Mouse (Mus musculus): ENCODE measurements at regions not wholly inside any gene's neighbourhood (a gene's known extent, or its start where the extent isn't known, plus 50 kb on each side); places are given as distances from the start of the nearest gene placed in this dataset.

DNA sequence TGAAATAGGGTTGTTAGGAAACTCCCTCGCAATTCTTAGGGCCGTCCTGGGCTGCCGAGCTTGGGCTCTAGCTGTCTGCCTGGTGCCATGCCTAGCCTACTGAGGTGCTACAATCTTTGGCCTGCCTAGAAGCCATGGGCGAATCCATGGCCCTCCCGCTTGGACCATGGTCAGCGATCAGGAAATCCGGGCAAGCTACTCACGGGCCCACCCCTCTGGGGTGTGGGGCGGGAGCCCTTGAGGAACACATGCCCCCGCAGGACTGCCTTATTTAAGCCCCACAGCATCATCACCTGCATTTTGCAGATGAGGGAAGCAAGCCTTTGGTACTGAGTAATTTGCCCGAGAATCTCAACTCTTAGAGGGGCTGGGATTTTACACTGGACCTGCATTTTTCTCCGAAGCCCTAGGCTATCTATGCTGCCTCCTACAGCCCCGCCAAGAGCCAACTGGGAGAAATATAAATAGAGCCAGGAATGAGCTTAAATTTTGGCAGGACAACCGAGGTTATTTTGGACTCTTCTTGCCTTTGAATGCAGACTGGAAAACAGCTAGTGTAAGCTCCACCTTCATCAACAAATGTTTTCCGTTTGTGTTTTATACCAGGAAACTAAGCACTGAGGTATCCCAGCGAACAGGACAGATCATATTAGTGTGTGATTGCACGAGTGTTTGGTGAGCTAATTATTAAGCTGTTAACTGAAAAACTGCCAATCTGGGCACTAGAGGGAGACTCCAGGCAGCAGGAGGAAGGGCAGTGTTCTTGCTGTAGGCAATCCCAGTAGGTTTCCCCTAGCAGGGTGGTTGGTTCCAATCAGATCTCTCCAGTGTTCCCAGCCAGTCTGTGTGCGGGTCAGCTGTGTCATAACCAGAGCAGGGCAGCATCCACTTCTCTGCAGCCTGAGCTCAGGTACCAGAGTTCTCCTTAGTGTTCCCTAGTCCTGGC, 183.6 kb upstream of the Foxn2 start:
- peak; percentile 73 for DNase-seq

DNA sequence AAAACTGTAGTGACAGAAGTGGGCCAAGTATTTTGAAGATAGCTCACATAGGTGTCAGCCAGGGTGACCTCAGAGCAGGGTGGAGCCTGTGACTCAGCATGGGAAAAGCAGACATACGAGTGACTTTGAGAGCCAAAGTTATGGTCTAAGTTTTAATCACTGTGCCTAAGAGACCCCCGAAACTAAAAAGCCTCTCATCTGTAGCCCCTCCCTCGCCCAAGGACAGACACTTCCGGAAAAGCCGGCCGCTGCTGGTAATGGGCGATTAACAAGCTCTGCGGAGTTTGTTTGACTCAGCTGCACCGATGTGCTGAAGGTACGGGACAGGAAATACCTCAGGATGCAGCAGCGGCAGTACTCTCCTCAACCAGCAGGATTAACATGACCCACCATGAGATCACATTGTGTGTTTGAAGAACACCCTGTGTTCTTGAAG, 182.1 kb upstream of the Foxn2 start:
- peak; percentile 25 for DNase-seq

DNA sequence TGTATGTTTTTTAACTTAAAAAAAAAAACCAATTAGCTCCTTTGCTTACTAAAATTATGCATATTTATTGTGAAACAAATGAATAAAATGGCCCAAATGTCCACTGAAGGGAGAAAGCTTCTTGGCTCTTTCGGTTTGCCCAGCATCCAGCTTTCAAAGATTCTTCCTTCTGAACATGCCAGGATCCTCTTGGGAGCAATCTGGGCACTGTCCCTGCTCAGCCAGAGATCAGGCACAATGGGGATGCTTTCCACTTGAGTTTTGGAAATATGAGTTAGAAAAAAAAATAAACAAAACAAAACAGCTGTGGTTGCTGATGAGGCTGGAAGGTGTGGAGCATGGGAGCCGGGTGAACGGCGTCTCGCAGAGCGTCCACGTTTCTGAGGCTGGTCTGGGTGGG, 180.3 kb upstream of the Foxn2 start:
- DNase-seq: no peak

DNA sequence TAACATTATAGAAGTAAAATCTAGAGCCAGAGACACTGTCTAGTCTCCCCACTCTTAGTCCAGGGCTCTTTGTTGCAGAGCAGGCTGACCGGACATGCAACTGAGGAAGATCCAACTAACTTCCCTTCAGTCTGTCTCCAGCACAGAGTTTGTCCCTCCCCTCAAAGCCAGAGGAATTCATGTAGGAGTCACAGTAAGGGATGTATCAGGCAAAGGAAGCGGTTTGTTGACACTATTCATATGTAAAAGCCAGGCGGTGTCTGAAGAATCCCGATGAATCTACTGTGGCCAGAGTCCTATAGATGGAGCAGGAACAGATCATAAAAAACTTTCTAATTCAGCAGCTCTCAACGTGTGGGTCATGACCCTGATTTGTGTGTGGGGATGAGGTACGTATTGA, 179.7 kb upstream of the Foxn2 start:
- DNase-seq: no peak

DNA sequence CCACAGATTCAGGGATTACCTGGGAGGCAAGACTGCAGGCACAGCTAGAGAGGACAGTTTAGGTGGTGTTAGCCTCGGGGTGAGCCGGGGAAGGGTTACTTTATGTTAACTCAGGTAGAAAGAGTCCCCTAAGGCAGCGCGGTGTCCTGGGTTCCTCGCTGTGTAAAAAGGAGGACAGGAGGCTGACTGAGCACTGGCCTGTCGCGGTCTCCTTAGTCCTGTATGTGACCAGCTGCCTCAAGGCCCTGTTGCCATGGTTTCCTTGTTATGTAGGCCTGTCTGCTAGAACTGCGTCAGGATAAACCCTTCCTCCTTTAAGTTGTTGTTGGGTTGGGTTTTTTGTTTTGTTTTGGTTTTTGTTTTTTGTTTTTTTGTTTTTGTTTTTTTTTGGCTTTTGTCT, 179.0 kb upstream of the Foxn2 start:
- no peak for DNase-seq

DNA sequence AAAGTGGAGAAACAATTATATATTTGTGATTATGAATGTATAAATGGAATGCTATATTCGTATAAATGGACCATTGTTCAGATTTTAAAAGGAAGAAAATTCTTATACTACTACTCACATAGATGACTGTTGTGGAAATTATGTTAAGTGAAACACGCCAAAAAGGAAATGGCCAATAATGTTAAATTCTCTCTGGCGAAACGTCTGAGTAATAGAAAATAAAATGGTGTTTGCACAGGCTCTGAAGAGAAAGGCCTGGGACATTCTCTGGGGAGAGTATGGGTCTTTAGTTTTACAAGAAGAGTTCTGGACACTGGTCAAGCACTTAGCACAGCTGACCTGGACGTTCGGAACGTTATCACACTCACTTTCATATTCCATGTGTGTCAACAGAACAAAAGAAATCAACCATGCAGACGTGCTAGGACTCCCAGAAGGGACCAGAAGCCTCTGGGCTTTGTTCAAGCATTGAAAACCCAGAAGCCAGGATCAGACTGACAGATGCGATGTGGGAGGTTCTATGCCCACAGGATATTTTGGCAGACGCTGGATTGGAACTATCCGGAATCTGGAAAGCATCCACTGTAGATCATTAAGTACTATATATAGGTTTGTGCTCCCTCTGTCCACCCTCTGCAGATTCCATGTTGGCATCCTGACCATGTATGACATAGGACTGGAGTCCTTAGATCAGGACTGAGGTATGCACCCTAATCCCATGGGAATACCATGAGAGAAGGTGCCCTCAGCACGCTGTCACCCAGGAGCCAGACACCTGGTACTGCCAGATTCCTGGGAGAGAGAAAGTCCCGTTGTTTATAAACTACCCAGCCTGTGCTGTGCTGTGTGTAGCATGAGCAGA, 178.0 kb upstream of the Foxn2 start:
- no peak for DNase-seq

DNA sequence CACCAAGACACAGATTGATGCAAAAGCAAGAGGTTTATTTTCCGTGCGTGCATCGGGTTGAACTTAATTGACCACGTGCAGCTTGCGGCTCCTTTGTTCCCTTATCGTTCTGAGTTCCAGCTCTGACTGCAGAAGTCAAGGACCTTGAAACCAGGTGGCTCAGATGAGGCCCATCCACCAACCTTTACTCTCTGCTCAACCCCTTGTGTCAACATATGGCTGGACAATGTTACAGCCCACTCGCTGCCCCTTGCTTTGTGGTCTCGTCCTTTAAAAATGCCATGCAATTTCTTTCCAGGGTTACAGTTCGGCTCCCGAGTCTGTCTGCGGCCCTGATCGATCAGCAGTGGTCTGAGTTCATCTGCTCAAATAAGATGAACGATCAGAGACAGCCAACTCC, 175.2 kb upstream of the Foxn2 start:
- DNase-seq: no peak

DNA sequence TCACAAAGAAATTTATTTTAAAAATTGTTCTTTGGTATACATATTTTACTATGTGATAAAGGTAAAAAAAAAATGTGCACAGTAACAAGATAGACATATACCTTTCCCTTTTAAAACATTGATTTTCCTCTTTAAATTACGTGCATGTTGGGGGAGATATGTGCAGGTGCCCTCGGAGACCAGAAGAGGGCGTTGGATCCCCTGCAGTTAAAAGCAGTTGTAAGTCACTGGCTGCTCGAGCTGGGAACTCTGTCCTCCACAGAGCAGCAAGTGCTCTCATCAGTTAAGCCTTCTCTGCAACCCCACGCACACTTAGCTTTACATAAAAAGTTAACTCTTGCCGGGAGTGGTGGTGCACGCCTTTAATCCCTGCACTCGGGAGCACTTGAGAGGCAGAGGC, 172.3 kb upstream of the Foxn2 start:
- no peak for DNase-seq

DNA sequence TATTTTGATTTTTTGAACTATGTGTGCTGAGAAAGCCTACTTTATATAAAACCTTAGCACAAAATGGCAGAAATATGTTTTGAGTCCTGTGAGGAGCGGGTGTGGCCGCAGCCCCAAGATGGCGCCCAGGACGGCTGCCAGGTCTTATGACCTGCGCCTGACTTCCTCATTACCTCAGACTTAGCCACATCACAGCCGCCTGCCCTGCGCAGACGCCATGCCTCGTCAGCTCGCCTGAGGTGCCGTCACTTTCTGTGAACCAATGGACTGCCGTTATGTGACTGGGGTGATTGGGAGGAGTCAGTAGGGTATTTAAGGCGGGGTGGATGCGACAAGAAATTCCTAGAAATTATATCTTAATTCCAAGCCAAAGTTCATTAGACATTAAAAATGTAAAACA, 171.7 kb upstream of the Foxn2 start:
- no peak for DNase-seq

DNA sequence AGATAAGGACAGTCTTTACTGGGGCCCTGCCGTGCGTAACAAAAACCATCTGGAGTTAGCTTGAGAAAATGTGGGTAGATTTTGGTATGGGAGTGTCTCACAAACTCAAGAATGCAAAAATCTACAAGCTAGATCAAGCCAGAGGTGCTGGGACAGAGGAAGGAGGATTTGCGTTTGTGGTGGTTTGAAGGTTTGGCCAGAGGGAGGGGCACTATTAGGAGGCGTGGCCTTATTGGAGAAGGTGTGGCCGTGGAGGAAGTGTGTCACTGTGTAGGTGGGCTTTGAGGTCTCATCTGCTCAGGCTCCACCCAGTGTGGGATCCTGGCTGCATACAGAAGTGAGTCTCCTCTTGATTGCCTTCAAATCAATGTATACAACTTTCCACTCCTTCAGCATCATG, 169.6 kb upstream of the Foxn2 start:
- no peak for DNase-seq

DNA sequence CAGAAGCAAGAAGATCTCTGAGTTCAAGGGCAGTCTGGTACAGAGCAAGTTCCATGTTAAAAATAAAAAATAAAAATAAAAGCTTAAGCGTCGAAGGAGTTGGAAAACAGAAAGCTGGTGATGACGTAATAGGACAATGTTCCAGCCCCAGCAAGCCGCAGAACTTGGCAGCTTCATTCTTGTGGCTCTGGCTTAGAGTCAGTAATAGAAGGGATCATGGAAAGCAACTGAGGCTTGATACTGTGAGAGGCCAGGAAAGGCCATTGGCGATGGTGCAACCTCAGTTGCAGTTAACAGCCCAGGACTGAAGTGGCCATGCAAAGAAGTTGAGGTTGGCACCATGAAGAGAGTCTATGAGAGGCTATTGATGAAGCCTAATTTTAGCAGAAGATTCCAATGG, 168.3 kb upstream of the Foxn2 start:
- no peak for DNase-seq

DNA sequence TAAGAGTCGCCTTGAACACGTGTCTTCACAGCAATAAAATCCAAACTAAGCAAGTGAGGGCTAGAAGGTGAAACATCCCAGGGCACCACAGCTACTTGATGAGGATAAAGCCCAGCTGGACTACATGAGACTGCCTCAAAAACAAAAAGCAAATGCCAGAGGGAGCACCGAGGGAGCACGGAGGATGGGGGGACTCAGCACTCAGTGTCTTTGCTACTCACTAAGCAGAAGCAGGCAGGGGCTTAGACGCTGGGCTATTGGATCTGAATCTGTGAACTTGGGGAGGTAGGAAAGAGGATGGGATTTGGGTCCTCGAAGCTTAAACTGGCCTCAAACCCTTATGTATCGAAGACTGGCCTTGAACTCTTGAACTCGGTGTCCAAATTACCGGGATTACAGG, 167.0 kb upstream of the Foxn2 start:
- no peak for DNase-seq

DNA sequence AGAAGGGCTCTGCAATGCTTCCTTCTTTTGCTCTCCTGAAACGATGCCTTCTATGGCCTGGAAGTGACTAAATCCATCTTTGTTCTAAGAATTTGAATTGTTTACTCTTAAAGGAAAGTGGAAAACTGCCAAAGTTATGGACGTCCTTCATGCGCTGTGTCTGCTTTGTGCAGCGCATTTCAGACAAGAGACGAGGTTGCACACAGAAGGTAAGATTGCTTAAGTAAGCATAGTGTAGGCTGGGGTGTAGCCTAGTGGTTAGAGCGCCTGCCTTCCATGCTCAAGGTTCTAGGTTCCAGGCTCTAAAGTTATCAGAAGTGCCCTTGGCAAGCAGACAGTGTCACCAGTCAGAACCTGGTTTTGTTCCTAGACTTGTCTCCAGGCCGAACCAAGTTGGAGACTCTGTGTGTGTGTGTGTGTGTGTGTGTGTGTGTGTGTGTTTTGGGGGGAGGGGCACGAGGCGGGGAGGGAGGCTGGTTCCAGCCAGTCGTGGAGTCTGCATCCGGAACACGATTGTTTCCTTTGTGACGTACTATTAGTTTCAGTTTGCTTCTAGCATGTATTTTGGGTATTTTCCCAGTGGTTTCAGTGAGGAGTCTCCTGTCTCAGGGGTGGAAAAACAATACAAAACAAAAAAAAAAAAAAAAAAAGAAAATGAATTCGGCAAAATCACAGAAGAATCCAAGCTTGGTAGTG, 166.4 kb upstream of the Foxn2 start:
- DNase-seq: peak; percentile 73

DNA sequence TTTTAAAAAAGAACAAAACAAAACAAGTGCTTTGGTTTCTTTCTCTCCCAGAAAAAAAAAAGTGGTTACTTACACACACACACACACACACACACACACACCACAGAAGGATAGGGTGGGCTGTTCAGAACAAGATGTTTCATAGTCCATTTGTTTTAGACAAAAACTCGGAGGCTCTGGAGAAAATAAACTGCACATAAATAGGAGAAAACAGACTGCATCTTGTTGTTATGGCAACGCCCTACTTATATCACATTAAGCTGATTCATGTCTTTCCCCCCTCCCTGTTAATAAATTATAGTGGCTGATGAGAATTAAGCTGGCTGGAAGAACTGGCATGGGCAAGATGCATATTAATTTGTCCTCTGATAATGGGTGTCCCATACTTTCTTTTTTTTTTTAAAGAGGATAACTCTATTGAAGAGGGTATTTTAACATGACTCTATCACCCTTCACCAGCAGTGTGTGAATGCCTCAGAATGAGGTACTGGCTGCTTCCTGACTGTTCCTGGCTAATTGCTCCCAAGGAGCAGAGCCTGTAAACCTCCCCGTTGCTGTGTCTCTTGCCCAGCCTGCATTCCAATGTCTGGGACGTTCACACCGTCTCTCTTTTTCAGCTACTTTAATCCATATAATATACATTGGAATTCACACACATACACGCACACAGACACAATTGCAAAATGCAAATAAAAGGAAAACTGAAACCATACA, 165.6 kb upstream of the Foxn2 start:
- peak; percentile 16 for DNase-seq

DNA sequence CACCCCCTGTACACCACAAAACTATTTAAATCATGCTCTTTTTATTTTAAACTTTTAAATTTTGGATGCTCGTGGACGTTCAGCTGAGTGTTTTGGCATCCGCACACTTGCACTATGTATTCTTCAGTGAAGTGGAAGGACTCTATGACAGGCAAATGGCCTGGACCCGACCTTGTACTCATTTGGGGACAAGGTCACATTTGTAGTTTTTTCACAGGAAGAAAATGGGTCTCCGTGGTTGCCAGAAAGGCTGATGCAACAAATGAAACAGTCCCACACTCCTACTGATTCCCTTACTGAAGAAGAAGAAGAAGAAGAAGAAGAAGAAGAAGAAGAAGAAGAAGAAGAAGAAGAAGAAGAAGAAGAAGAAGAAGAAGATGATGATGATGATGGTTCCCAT, 160.9 kb upstream of the Foxn2 start:
- DNase-seq: no peak

DNA sequence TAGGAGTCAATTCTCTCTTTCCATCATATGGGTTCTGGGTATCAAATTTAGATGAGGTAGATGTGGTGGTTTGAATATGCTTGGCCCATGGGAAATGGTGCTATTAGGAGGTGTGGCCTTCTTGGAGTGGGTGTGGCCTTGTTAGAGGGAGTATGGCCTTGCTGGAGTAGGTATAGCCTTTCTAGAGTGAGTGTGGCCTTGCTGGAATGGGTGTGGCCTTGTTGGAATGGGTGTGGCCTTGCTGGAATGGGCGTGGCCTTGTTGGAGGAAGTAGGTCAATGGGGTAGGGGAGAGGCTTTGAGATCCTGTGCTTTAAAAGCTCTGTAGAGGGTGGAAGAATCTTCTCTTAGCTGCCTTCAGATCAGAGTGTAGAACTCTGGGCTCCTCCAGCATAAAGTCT, 157.8 kb upstream of the Foxn2 start:
- DNase-seq: no peak

DNA sequence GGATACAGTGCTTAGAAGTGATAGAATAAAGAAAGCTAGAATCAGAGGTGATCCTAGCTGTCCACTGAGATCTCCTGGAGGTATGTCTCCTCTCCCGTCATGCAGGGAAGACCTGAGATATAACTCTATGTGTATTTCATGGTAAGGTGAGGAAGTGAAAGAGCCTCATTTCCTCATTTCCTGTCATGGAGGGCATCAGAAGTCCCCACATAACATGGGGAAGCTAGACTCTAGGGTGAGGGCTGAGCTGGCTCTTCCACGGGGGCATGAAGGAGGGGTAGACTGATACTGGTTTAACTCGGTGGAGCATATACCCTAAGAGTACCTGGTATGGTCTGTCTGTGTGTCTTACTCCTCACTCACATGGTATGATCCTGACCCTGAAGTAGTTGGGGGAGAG, 156.0 kb upstream of the Foxn2 start:
- DNase-seq: no peak

DNA sequence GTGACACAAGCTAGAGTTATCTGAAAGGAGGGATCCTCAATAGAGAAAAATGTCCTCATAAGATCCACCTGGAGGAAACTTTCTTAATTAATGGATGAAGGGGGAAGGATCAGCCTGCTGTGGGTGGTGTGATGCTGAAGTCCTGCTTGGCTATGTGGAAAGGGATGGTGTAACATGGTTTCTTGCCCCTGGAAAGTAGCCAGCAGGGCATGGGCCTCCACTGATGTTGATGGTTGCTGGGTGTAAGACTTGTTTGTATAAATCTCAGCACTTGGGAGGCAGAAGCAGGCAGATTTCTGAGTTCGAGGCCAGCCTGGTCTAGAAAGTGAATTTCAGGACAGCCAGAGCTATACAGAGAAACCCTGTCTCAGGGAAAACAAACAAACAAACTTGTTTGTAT, 152.7 kb upstream of the Foxn2 start:
- DNase-seq: no peak

DNA sequence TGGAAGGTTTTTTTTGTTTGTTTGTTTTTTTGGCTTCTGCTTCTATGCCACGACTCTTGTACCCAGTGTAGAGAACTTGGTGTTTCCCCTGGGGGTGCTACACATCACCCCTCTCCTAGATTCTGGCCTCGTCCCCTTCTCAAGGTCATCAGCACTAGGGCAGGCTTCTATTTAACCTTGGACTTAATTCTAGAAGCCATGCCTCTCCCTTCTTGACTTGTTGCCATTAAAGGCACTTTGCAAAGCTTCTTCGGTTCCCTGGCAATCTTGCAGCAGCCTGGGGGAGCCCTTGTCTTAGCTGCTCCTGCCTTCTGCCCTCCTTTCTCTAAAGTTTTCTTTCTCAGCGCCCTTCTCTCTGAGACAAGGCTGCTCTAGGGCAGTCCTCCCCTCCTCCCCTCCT, 143.0 kb upstream of the Foxn2 start:
- DNase-seq: peak; percentile 59

DNA sequence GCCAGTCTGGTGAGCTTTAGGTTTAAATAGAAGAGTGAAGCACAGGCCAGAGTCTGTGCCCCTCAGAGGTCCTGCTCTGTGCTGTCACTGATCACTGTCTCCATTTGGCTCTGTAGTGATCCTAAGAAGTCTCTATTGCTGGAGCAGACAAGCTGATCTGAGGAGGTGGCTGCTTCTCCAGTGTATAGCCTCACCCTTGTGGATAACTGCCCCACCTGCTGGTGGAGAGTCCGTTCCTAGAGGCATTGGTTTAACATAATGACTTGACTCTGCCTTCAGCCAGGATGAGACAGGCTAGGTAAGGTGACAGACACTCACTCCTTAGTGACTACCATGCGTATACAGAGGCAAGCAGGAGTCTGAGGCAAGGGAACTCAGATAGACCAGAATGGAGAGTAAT, 136.5 kb upstream of the Foxn2 start:
- DNase-seq: peak; percentile 72

DNA sequence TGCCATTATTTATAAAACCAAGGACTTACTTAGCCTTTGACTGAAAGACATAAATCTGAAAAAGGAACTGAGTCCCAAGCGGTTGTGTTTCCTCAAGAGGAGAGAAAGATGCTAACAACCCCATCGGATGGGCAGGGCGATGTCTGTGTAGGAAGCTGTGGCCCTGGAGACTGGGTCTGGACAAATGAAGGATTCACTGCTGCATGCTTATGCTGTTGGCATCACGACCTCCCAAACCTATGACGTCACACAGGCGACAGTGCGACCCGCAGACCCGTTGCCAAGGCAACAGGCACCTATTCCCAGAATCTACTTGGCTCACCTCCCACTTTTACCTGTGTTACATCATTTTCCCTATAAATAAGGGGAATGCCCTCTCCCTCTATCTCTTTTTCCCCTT, 135.3 kb upstream of the Foxn2 start:
- no peak for DNase-seq

DNA sequence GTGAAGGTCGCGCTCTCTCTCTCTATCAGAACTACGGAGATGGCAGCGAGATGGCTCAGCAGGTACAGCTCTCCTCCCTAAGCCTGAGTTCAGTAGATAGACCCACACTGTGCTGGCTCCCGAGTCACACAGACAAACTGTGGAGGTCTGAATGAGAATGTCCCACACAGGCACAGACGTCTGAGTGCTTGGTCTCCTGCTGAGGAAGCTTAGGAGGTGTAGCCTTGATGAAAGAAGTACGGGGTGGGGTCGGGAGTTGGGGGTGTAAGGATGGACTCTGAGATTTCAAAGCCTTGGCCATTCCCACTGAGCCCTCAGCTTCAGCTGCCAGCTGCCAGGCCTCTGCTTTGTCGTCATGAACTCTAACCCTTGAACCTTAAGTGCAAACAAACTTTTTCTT, 134.2 kb upstream of the Foxn2 start:
- no peak for DNase-seq

Measured in adrenal gland, postnatal 10 days (tissue).